Mouse (Mus musculus): ENCODE results near the gene Spata32. TPM values are rescaled to one million over a fixed set of nuclear protein-coding genes. Genes with fewer than 3 reads are reported as not detected.

The Spata32 gene
- polyA plus RNA-seq, 1 experiment, result not detected

- TF ChIP-seq POLR2A (IDR thresholded peaks at IDR 0.05; ENCODE audit: insufficient read depth, low read length) (no peak), CTCF (IDR thresholded peaks at IDR 0.05; ENCODE audit: low read depth, low read length) (no peak), EP300 (IDR thresholded peaks at IDR 0.05; ENCODE audit: insufficient read depth, low read depth, low read length) (no peak)
- Histone ChIP-seq H3K9ac (ENCODE audit: low read depth, poor library complexity, severe bottlenecking) (peak within 1 kb of the TSS; percentile 84), H3K4me3 (ENCODE audit: low read depth, low read length) (peak within 1 kb of the TSS; percentile 68), H3K27ac (ENCODE audit: insufficient read depth, low read length) (no peak within 1 kb of the TSS), H3K9me3 (replicated peaks; ENCODE audit: control insufficient read depth, insufficient read depth, low read length, poor library complexity, severe bottlenecking) (no peaks in the 10 kb centered on the region), H3K27me3 (ENCODE audit: control insufficient read depth, insufficient read depth, low read length, poor library complexity, severe bottlenecking) (peaks cover 9% of the 10 kb centered on the region), H3K36me3 (ENCODE audit: control insufficient read depth, insufficient read depth, low read length, poor library complexity, severe bottlenecking) (no peaks in the 10 kb centered on the region), H3K4me1 (ENCODE audit: control insufficient read depth, insufficient read depth, low read length) (peaks cover 2% of the 10 kb centered on the region)
Observed at GRCm38 (mm10) chr11:103170494-103171285, 47.5 kb downstream of the Spata32 start, which contains the start of gene Fmnl1. Fmnl1 (plus strand) TSS chr11:103171107.

- Histone ChIP-seq H3K27me3 (ENCODE audit: control insufficient read depth, insufficient read depth, low read length, poor library complexity, severe bottlenecking) (peaks cover 9% of the 10 kb centered on the region), H3K4me3 (ENCODE audit: low read depth, low read length) (no peak overlapping the region), H3K27ac (ENCODE audit: insufficient read depth, low read length) (no peak overlapping the region), H3K4me1 (ENCODE audit: control insufficient read depth, insufficient read depth, low read length) (no peaks in the 10 kb centered on the region), H3K36me3 (ENCODE audit: control insufficient read depth, insufficient read depth, low read length, poor library complexity, severe bottlenecking) (no peaks in the 10 kb centered on the region), H3K9ac (ENCODE audit: low read depth, poor library complexity, severe bottlenecking) (peak overlapping the region; percentile 84), H3K9me3 (replicated peaks; ENCODE audit: control insufficient read depth, insufficient read depth, low read length, poor library complexity, severe bottlenecking) (no peaks in the 10 kb centered on the region)
- TF ChIP-seq POLR2A (IDR thresholded peaks at IDR 0.05; ENCODE audit: insufficient read depth, low read length), result no peak
- no peak for TF ChIP-seq CTCF (IDR thresholded peaks at IDR 0.05; ENCODE audit: low read depth, low read length)
- TF ChIP-seq EP300 (IDR thresholded peaks at IDR 0.05; ENCODE audit: insufficient read depth, low read depth, low read length), result no peak
Observed at GRCm38 (mm10) chr11:103170111-103170493, 48.1 kb downstream of the Spata32 start.

DNA sequence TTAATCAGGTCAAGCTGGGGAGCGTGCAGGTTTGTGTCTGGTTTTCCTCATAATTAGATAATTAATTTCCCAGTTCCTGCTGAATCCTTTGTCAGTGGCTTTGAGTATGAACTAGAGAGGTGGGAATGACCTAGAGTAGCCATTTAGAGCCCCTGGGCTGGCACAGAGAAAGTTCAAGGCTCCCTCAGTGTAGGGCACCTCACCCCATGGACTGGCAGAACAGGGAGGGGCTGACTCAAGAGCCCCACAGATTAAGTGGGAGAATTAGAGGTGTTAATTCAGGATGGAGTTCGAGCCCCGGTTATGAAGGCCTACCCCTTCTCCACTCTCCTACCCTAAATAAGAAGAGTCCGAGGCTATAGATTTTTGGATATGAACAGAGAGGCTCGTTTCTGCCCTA, 48.6 kb downstream of the Spata32 start:
- no peaks in the 10 kb centered on the region for H3K36me3 ChIP-seq (ENCODE audit: control insufficient read depth, insufficient read depth, low read length, poor library complexity, severe bottlenecking)
- no peak overlapping the region for H3K9ac ChIP-seq (ENCODE audit: low read depth, poor library complexity, severe bottlenecking)
- peaks cover 9% of the 10 kb centered on the region for H3K27me3 ChIP-seq (ENCODE audit: control insufficient read depth, insufficient read depth, low read length, poor library complexity, severe bottlenecking)
- no peaks in the 10 kb centered on the region for H3K4me1 ChIP-seq (ENCODE audit: control insufficient read depth, insufficient read depth, low read length)
- H3K27ac ChIP-seq (ENCODE audit: insufficient read depth, low read length), result no peak overlapping the region
- no peaks in the 10 kb centered on the region for H3K9me3 ChIP-seq (replicated peaks; ENCODE audit: control insufficient read depth, insufficient read depth, low read length, poor library complexity, severe bottlenecking)
- TF ChIP-seq POLR2A (IDR thresholded peaks at IDR 0.05; ENCODE audit: insufficient read depth, low read length) (no peak), CTCF (IDR thresholded peaks at IDR 0.05; ENCODE audit: low read depth, low read length) (no peak), EP300 (IDR thresholded peaks at IDR 0.05; ENCODE audit: insufficient read depth, low read depth, low read length) (no peak)
- no peak overlapping the region for H3K4me3 ChIP-seq (ENCODE audit: low read depth, low read length)

DNA sequence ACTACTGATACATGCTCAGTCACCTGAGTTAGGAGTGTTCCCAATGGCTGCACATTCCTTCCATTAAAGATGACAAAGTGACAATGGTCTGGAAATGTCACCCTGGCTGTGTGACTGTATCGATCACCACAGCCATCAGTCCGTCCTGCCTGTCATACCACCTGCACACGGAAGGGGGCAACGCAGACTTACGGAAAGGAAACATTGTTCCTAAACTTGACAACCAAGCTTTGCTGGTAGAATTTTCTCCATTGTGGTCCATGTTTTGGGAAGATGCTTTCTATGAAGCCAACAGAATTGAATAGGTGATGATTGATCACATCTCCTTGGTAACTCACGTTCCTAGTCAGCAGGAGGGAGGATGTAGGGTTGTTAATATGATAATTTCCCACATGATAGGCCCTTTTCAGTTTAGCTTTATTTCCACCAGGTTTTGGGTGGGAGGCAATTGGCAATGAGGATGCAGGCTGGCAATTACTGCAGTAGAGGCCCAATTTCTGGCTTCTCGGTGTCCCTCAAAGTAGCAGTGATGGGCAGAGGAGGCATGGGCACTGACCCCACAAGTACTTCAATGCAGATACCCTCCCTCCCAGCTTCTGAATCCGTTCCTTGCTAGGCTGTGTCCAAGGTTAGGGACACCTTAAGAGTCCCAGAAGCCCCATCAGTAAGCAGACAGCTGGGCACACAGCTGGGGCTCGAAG, 49.4 kb downstream of the Spata32 start:
- peaks cover 9% of the 10 kb centered on the region for H3K27me3 ChIP-seq (ENCODE audit: control insufficient read depth, insufficient read depth, low read length, poor library complexity, severe bottlenecking)

GRCm38 (mm10) chr11:103164391-103164790, 53.8 kb downstream of the Spata32 start:
- no peaks in the 10 kb centered on the region for H3K27me3 ChIP-seq (ENCODE audit: control insufficient read depth, insufficient read depth, low read length, poor library complexity, severe bottlenecking)
- no peak overlapping the region for H3K4me3 ChIP-seq (ENCODE audit: low read depth, low read length)
- TF ChIP-seq EP300 (IDR thresholded peaks at IDR 0.05; ENCODE audit: insufficient read depth, low read depth, low read length) (no peak), POLR2A (IDR thresholded peaks at IDR 0.05; ENCODE audit: insufficient read depth, low read length) (no peak), CTCF (IDR thresholded peaks at IDR 0.05; ENCODE audit: low read depth, low read length) (no peak)
- no peaks in the 10 kb centered on the region for H3K9me3 ChIP-seq (replicated peaks; ENCODE audit: control insufficient read depth, insufficient read depth, low read length, poor library complexity, severe bottlenecking)
- H3K27ac ChIP-seq (ENCODE audit: insufficient read depth, low read length), result 0 out of 2 replicates have a peak overlapping the region, but pooled peaks have one; percentile 13
- H3K9ac ChIP-seq (ENCODE audit: low read depth, poor library complexity, severe bottlenecking), result no peak overlapping the region
- no peaks in the 10 kb centered on the region for H3K4me1 ChIP-seq (ENCODE audit: control insufficient read depth, insufficient read depth, low read length)
- H3K36me3 ChIP-seq (ENCODE audit: control insufficient read depth, insufficient read depth, low read length, poor library complexity, severe bottlenecking), result no peaks in the 10 kb centered on the region

More for the DNA sequence above, 49.4 kb downstream of the Spata32 start:
- Histone ChIP-seq H3K4me1 (ENCODE audit: control insufficient read depth, insufficient read depth, low read length) (no peaks in the 10 kb centered on the region), H3K9me3 (replicated peaks; ENCODE audit: control insufficient read depth, insufficient read depth, low read length, poor library complexity, severe bottlenecking) (no peaks in the 10 kb centered on the region), H3K36me3 (ENCODE audit: control insufficient read depth, insufficient read depth, low read length, poor library complexity, severe bottlenecking) (no peaks in the 10 kb centered on the region), H3K4me3 (ENCODE audit: low read depth, low read length) (no peak overlapping the region), H3K9ac (ENCODE audit: low read depth, poor library complexity, severe bottlenecking) (no peak overlapping the region), H3K27ac (ENCODE audit: insufficient read depth, low read length) (no peak overlapping the region)
- TF ChIP-seq CTCF (IDR thresholded peaks at IDR 0.05; ENCODE audit: low read depth, low read length) (peak; percentile 95), EP300 (IDR thresholded peaks at IDR 0.05; ENCODE audit: insufficient read depth, low read depth, low read length) (no peak), POLR2A (IDR thresholded peaks at IDR 0.05; ENCODE audit: insufficient read depth, low read length) (no peak)

- Histone ChIP-seq H3K4me3 (ENCODE audit: low read depth, low read length) (no peak overlapping the region), H3K36me3 (ENCODE audit: control insufficient read depth, insufficient read depth, low read length, poor library complexity, severe bottlenecking) (no peaks in the 10 kb centered on the region), H3K4me1 (ENCODE audit: control insufficient read depth, insufficient read depth, low read length) (no peaks in the 10 kb centered on the region), H3K27ac (ENCODE audit: insufficient read depth, low read length) (no peak overlapping the region), H3K9ac (ENCODE audit: low read depth, poor library complexity, severe bottlenecking) (no peak overlapping the region), H3K27me3 (ENCODE audit: control insufficient read depth, insufficient read depth, low read length, poor library complexity, severe bottlenecking) (no peaks in the 10 kb centered on the region), H3K9me3 (replicated peaks; ENCODE audit: control insufficient read depth, insufficient read depth, low read length, poor library complexity, severe bottlenecking) (no peaks in the 10 kb centered on the region)
- TF ChIP-seq EP300 (IDR thresholded peaks at IDR 0.05; ENCODE audit: insufficient read depth, low read depth, low read length) (no peak), POLR2A (IDR thresholded peaks at IDR 0.05; ENCODE audit: insufficient read depth, low read length) (no peak), CTCF (IDR thresholded peaks at IDR 0.05; ENCODE audit: low read depth, low read length) (peak; percentile 49)
Observed at GRCm38 (mm10) chr11:103162132-103162531, 56.1 kb downstream of the Spata32 start.
